Mouse (Mus musculus): ENCODE results near the gene Zbtb20.

DNA sequence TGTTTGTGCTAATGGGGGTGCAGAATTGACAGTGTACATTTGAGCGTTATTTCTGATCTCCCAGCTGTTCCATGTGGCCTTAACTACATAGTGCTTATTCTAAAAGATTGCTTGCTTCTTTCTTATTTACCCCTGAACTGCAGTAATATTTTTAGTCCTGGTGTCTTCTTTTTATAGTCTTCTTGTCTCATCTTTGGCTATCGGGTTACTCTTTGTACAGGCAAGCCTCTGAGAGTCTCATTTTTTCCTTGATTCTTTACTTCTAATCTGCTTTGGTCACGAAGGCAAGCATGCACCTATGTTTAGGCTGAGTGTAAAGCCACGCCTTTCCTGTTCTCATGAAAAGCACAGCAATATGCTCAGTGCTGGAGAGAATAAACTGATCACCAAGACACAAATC, 608.7 kb downstream of the Zbtb20 start:
- TF ChIP-seq CTCF (IDR thresholded peaks at IDR 0.05; ENCODE audit: insufficient read depth, low read depth, low read length) (no peak), POLR2A (IDR thresholded peaks at IDR 0.05; ENCODE audit: insufficient read depth, low read depth, low read length) (no peak)

Measured in olfactory bulb, adult 2 months (tissue).